Mouse (Mus musculus) embryo, embryonic 10 days (tissue): ENCODE data around the gene Agpat4.
"Not testable (repeated sequence)": the region's sequence is repeated elsewhere in the genome, so short reads cannot be mapped to it uniquely, and the experiment has no call there.

ENCODE experiments used
- DNase-seq: peaks from one replicate; pipeline ENCODE4 v3.0.0-alpha.2; 2015; ENCODE audit warnings: low spot score

Agpat4 gene

GRCm38 (mm10) chr17:12122262-12122661 lies 3.8 kb downstream of the Agpat4 start:
- DNase-seq = not testable (repeated sequence)

GRCm38 (mm10) chr17:12123168-12123567 lies 4.7 kb downstream of the Agpat4 start:
- no peak for DNase-seq

- no peak for DNase-seq
These were observed 8.6 kb downstream of the Agpat4 start for GRCm38 (mm10) chr17:12127056-12127455.

- DNase-seq = no peak
These were observed 10.5 kb downstream of the Agpat4 start for GRCm38 (mm10) chr17:12128976-12129375.

GRCm38 (mm10) chr17:12131171-12131570 lies 12.7 kb downstream of the Agpat4 start:
- DNase-seq = no peak

GRCm38 (mm10) chr17:12131581-12131980 lies 13.1 kb downstream of the Agpat4 start:
- no peak for DNase-seq

GRCm38 (mm10) chr17:12132904-12133303 lies 14.4 kb downstream of the Agpat4 start:
- DNase-seq = no peak

- no peak for DNase-seq
These were observed 15.5 kb downstream of the Agpat4 start for GRCm38 (mm10) chr17:12133985-12134384.

- DNase-seq = no peak
These were observed 16.6 kb downstream of the Agpat4 start for GRCm38 (mm10) chr17:12134975-12135633.

GRCm38 (mm10) chr17:12138355-12138754 lies 19.9 kb downstream of the Agpat4 start:
- no peak for DNase-seq

- DNase-seq = no peak
These were observed 25.5 kb downstream of the Agpat4 start for GRCm38 (mm10) chr17:12143948-12144364.

GRCm38 (mm10) chr17:12146132-12146681 lies 27.7 kb downstream of the Agpat4 start:
- DNase-seq = no peak

GRCm38 (mm10) chr17:12147830-12148229 lies 29.3 kb downstream of the Agpat4 start:
- no peak for DNase-seq

- no peak for DNase-seq
These were observed 30.8 kb downstream of the Agpat4 start for GRCm38 (mm10) chr17:12149232-12149861.

- DNase-seq = no peak
These were observed 32.5 kb downstream of the Agpat4 start for GRCm38 (mm10) chr17:12150970-12151369.

- no peak for DNase-seq
These were observed 35.8 kb downstream of the Agpat4 start for GRCm38 (mm10) chr17:12154260-12154659.

GRCm38 (mm10) chr17:12155236-12155635 lies 36.7 kb downstream of the Agpat4 start:
- DNase-seq = no peak

- DNase-seq = no peak
These were observed 37.4 kb downstream of the Agpat4 start for GRCm38 (mm10) chr17:12155872-12156271.

- no peak for DNase-seq
These were observed 38.2 kb downstream of the Agpat4 start for GRCm38 (mm10) chr17:12156661-12157060.

GRCm38 (mm10) chr17:12157203-12157602 lies 38.7 kb downstream of the Agpat4 start:
- DNase-seq = no peak

GRCm38 (mm10) chr17:12159187-12160060 lies 40.9 kb downstream of the Agpat4 start:
- no peak for DNase-seq

- no peak for DNase-seq
These were observed 41.5 kb downstream of the Agpat4 start for GRCm38 (mm10) chr17:12160061-12160421.

GRCm38 (mm10) chr17:12160540-12160939 lies 42.0 kb downstream of the Agpat4 start:
- no peak for DNase-seq
